Comparison of ENCODE assay signal across 10 mouse cellular contexts in genomic region chr10:59978873-59979743, GRCm38 (mm10). TPM values are rescaled to one million over a fixed set of nuclear protein-coding genes. Genes with fewer than 3 reads are reported as not detected.
DNase-seq lines count a peak whose midpoint lies in the region; ATAC-seq and TF ChIP-seq lines count a peak whose summit lies in the region.
"Had no signal": no experiment of that assay in that cellular context is flagged by ENCODE, and none has a peak within 500 bp of the region (broad histone marks: within the 10 kb centered on the region; RNA-seq: fewer than 3 reads in every experiment).

No protein-coding gene starts in this region.

- 0 out of 2 replicates have a peak overlapping the region, but pooled peaks have one; percentile 0 for H3K4me2 ChIP-seq in intestine, postnatal 0 days (replicated peaks; ENCODE audit: low read depth)
- H3K4me2 ChIP-seq in lung, embryonic 15.5 days = peak overlapping the region; percentile 17

- no peaks in the 10 kb centered on the region for H3K79me2 ChIP-seq in heart, adult 2 months (replicated peaks; ENCODE audit: control insufficient read depth, insufficient read depth, low read length)

- H3K4me3 ChIP-seq in heart, adult 2 months = no peak overlapping the region
- H3K4me3 ChIP-seq in intestine, postnatal 0 days (ENCODE audit: low read depth, low read length) = no peak overlapping the region
- H3K4me3 ChIP-seq in lung, embryonic 15.5 days = no peak overlapping the region
- H3K4me3 ChIP-seq: erythroblast, embryonic 14.5 days had no signal

- H3K27me3 ChIP-seq in heart, adult 2 months (ENCODE audit: control insufficient read depth, insufficient read depth, low read length) = no peaks in the 10 kb centered on the region
- H3K27me3 ChIP-seq in intestine, postnatal 0 days (replicated peaks; ENCODE audit: control insufficient read depth, insufficient read depth, low read length) = no peaks in the 10 kb centered on the region
- H3K27me3 ChIP-seq in lung, embryonic 15.5 days = no peaks in the 10 kb centered on the region
- H3K27me3 ChIP-seq: CH12.LX had no signal

- intact Hi-C loops in heart, adult 2 months (cut with DNase I) = loop anchor here (1.0 kb wide), 1 partner anchor 9 kb away; no protein-coding TSS in a partner anchor

- peak; percentile 52 for DNase-seq in layer of hippocampus, adult 11-12 months (ENCODE audit: low spot score)
- no peak for DNase-seq in layer of hippocampus, adult 8-10 months (ENCODE audit: low spot score in 2 of 2)
- peak; percentile 90 for DNase-seq in brain, embryonic 14.5 days (ENCODE audit: low read depth)
- DNase-seq in heart, adult 2 months = peak; percentile 85 to 88
- DNase-seq in retina, postnatal 7 days (ENCODE audit: low read depth, low spot score) = peak; percentile 46
- no peak for DNase-seq in spleen, adult 18-20 months

- H3K27ac ChIP-seq in heart, adult 2 months = peak overlapping the region; percentile 91
- peak overlapping the region; percentile 71 for H3K27ac ChIP-seq in intestine, postnatal 0 days (ENCODE audit: low read depth, low read length)
- H3K27ac ChIP-seq in lung, embryonic 15.5 days = peak overlapping the region; percentile 65

- peaks cover 58% of the 10 kb centered on the region for H3K4me1 ChIP-seq in heart, adult 2 months (ENCODE audit: control insufficient read depth, insufficient read depth, low read length)
- peaks cover 21% of the 10 kb centered on the region for H3K4me1 ChIP-seq in intestine, postnatal 0 days (replicated peaks; ENCODE audit: control insufficient read depth, insufficient read depth, low read length)
- H3K4me1 ChIP-seq in lung, embryonic 15.5 days = peaks cover 42% of the 10 kb centered on the region

- peaks cover 9% of the 10 kb centered on the region for H3K36me3 ChIP-seq in heart, adult 2 months (ENCODE audit: control insufficient read depth, insufficient read depth, low read length)
- H3K36me3 ChIP-seq in intestine, postnatal 0 days (ENCODE audit: control insufficient read depth, insufficient read depth) = no peaks in the 10 kb centered on the region
- no peaks in the 10 kb centered on the region for H3K36me3 ChIP-seq in lung, embryonic 15.5 days

- WGBS in heart, adult 2 months = 15% methylated on average over 11 of the region's 11 CpGs
- 20% methylated on average over 11 of the region's 11 CpGs for WGBS in intestine, postnatal 0 days
- 16% methylated on average over 11 of the region's 11 CpGs for WGBS in lung, embryonic 15.5 days

- H3K9me3 ChIP-seq in intestine, postnatal 0 days (ENCODE audit: control insufficient read depth) = no peaks in the 10 kb centered on the region
- no peaks in the 10 kb centered on the region for H3K9me3 ChIP-seq in lung, embryonic 15.5 days

- peak overlapping the region; percentile 9; the same call in 1 of the 2 replicates for H3K9ac ChIP-seq in heart, adult 2 months (ENCODE audit: low read depth, low read length)
- H3K9ac ChIP-seq in intestine, postnatal 0 days (ENCODE audit: low read depth, low read length) = no peak overlapping the region
- no peak overlapping the region for H3K9ac ChIP-seq in lung, embryonic 15.5 days

- ATAC-seq in intestine, postnatal 0 days = peak; percentile 81
- ATAC-seq in lung, embryonic 15.5 days (ENCODE audit: borderline replicate concordance, extremely low read depth, low FRiP score, low TSS enrichment) = peak; percentile 64; the same call in 1 of the 2 replicates

- TF ChIP-seq POLR2A in brain, embryonic 14.5 days (IDR thresholded peaks at IDR 0.05; ENCODE audit: borderline replicate concordance, extremely low read depth, insufficient read depth, insufficient read length, poor library complexity, severe bottlenecking) = no peak
- peak; percentile 43; the same call in 1 of the 2 replicates for TF ChIP-seq POLR2A in heart, adult 2 months (IDR thresholded peaks at IDR 0.05; ENCODE audit: insufficient read depth, low read depth, low read length)

- TF ChIP-seq CTCF in brain, embryonic 14.5 days (IDR thresholded peaks at IDR 0.05; ENCODE audit: borderline replicate concordance, extremely low read depth, insufficient read depth, insufficient read length) = no peak
- no peak for TF ChIP-seq CTCF in heart, adult 2 months (IDR thresholded peaks at IDR 0.05)
- peak; percentile 27 for TF ChIP-seq CTCF in intestine, postnatal 0 days (IDR thresholded peaks at IDR 0.05; ENCODE audit: low read depth)

- peak; percentile 100 for TF ChIP-seq EP300 in heart, adult 2 months (IDR thresholded peaks at IDR 0.05; ENCODE audit: insufficient read depth, low read depth, low read length)

RNA-seq across cellular contexts. Expression of gene Ascc1, which starts 23.5 kb away (rescaled TPM):
- total RNA-seq in layer of hippocampus, adult 8-10 months (2022) = 10 to 100 TPM; 17.0 to 19.1 (median 17.7) TPM
- polyA plus RNA-seq in brain, embryonic 14.5 days (2012; rRNA removed) = 32.8 and 36.3 TPM in 2 replicates
- total RNA-seq in heart, adult 2 months (2021) = 10 to 100 TPM; 20.5 to 24.1 TPM
- polyA plus RNA-seq in heart, adult 2 months (2012; rRNA removed) = 22.5 and 36.6 TPM in 2 replicates
- 28.7 TPM in 2 replicates for polyA plus RNA-seq in intestine, postnatal 0 days (2015; fragmentation: Nextera tagmentation; extraction: Ambion mirVana)
- 42.4 and 45.2 TPM in 2 replicates for polyA plus RNA-seq in lung, embryonic 15.5 days (2015; fragmentation: Nextera tagmentation; extraction: Ambion mirVana)

RNA-seq across cellular contexts. Expression of gene Anapc16, which starts 23.8 kb away (rescaled TPM):
- total RNA-seq in layer of hippocampus, adult 8-10 months (2022) = 10 to 100 TPM; 66.2 to 69.6 (median 67.9) TPM
- polyA plus RNA-seq in brain, embryonic 14.5 days (2012; rRNA removed) = 85.9 and 112 TPM in 2 replicates
- total RNA-seq in heart, adult 2 months (2021) = 10 to 100 TPM; 58.6 to 70.1 TPM
- 90.3 and 103 TPM in 2 replicates for polyA plus RNA-seq in heart, adult 2 months (2012; rRNA removed)
- polyA plus RNA-seq in intestine, postnatal 0 days (2015; fragmentation: Nextera tagmentation; extraction: Ambion mirVana) = 98.4 and 100 TPM in 2 replicates
- polyA plus RNA-seq in lung, embryonic 15.5 days (2015; fragmentation: Nextera tagmentation; extraction: Ambion mirVana) = 109 and 112 TPM in 2 replicates

RNA-seq across cellular contexts. Expression of gene Ddit4, which starts 27.5 kb away (rescaled TPM):
- total RNA-seq in layer of hippocampus, adult 8-10 months (2022) = 10 to 100 TPM; 51.3 to 71.6 (median 61.4) TPM
- 82.4 and 114 TPM in 2 replicates for polyA plus RNA-seq in brain, embryonic 14.5 days (2012; rRNA removed)
- 100 to 1,000 TPM in 1 of 2 experiments, 10 to 100 TPM in 1; 70.7 to 219 TPM for total RNA-seq in heart, adult 2 months (2021)
- 48.0 and 55.5 TPM in 2 replicates for polyA plus RNA-seq in heart, adult 2 months (2012; rRNA removed)
- polyA plus RNA-seq in intestine, postnatal 0 days (2015; fragmentation: Nextera tagmentation; extraction: Ambion mirVana) = 11.5 and 17.8 TPM in 2 replicates
- polyA plus RNA-seq in lung, embryonic 15.5 days (2015; fragmentation: Nextera tagmentation; extraction: Ambion mirVana) = 43.2 and 49.6 TPM in 2 replicates

Comparison
In these comparisons a context has a peak if more than half of its experiments do, and no peak if none do; other contexts are left out.
1. DNase-seq: peak in layer of hippocampus, adult 11-12 months (single experiment), brain, embryonic 14.5 days (single experiment), heart, adult 2 months (2 of 2) and retina, postnatal 7 days (single experiment); none in layer of hippocampus, adult 8-10 months (0 of 2) and spleen, adult 18-20 months (0 of 2).
2. Peak in every context shown above with its lines, with median percentiles within 50 percentile points of each other: H3K27ac ChIP-seq.